Mouse (Mus musculus) CH12.LX (cell line): ENCODE measurements at regions not wholly inside any gene's neighbourhood (a gene's known extent, or its start where the extent isn't known, plus 50 kb on each side); places are given as distances from the start of the nearest gene placed in this dataset.

Experiments used
- BHLHE40 ChIP-seq: IDR thresholded peaks from 2 replicates; pipeline ENCODE4 v1.6.1; 2011; ENCODE audit warnings: mild to moderate bottlenecking, low read depth, low read length, improper control_type of control experiment
- CHD1 ChIP-seq: IDR thresholded peaks from 2 replicates; pipeline ENCODE4 v1.6.1; 2012; ENCODE audit warnings: low read depth, low read length, improper control_type of control experiment, inconsistent platforms
- CTCF ChIP-seq, 2 experiments: IDR thresholded peaks in 1 of 2; conservative IDR thresholded peaks in 1 of 2; 2 replicates each; pipeline ENCODE4 v1.5.1; 2011 to 2012; ENCODE audit warnings: low read depth in 2 of 2, low read length in 2 of 2, improper control_type of control experiment in 1 of 2, inconsistent platforms in 1 of 2, mild to moderate bottlenecking in 1 of 2, moderate library complexity in 1 of 2
- E2F4 ChIP-seq: IDR thresholded peaks from 2 replicates; pipeline ENCODE4 v1.6.1; 2011; ENCODE audit warnings: low read depth, low read length, improper control_type of control experiment; ENCODE audit not compliant: insufficient replicate concordance
- ELF1 ChIP-seq: IDR thresholded peaks from 2 replicates; pipeline ENCODE4 v1.6.1; 2014; ENCODE audit warnings: low read depth, mild to moderate bottlenecking, inconsistent platforms, low read length, improper control_type of control experiment
- GABPA ChIP-seq: IDR thresholded peaks from 2 replicates; pipeline ENCODE4 v1.6.1; 2012; ENCODE audit warnings: low read depth, low read length, improper control_type of control experiment, inconsistent platforms; ENCODE audit not compliant: insufficient replicate concordance
- HCFC1 ChIP-seq: IDR thresholded peaks from 2 replicates; pipeline ENCODE4 v1.6.1; 2012; ENCODE audit warnings: low read depth, mild to moderate bottlenecking, inconsistent platforms, low read length, improper control_type of control experiment
- MAFK ChIP-seq: IDR thresholded peaks from 2 replicates; pipeline ENCODE4 v1.6.1; 2011; ENCODE audit warnings: low read length, improper control_type of control experiment; ENCODE audit not compliant: insufficient replicate concordance
- MAZ ChIP-seq: IDR thresholded peaks from 2 replicates; pipeline ENCODE4 v1.6.1; 2012; ENCODE audit warnings: low read depth, mild to moderate bottlenecking, inconsistent platforms, low read length, improper control_type of control experiment, moderate library complexity
- POLR2A ChIP-seq: IDR thresholded peaks from 2 replicates; pipeline ENCODE4 v1.6.1; 2011; ENCODE audit warnings: low read depth, mild to moderate bottlenecking, improper control_type of control experiment, low read length
- POLR2AphosphoS2 ChIP-seq: IDR thresholded peaks from 2 replicates; pipeline ENCODE4 v1.6.1; 2011; ENCODE audit warnings: low read depth, low read length, improper control_type of control experiment
- SIN3A ChIP-seq: IDR thresholded peaks from 2 replicates; pipeline ENCODE4 v1.6.1; 2012; ENCODE audit warnings: low read length, improper control_type of control experiment, inconsistent platforms
- ZMIZ1 ChIP-seq: IDR thresholded peaks from 2 replicates; pipeline ENCODE4 v1.6.1; 2012; ENCODE audit warnings: low read depth, mild to moderate bottlenecking, inconsistent platforms, low read length, improper control_type of control experiment

DNA sequence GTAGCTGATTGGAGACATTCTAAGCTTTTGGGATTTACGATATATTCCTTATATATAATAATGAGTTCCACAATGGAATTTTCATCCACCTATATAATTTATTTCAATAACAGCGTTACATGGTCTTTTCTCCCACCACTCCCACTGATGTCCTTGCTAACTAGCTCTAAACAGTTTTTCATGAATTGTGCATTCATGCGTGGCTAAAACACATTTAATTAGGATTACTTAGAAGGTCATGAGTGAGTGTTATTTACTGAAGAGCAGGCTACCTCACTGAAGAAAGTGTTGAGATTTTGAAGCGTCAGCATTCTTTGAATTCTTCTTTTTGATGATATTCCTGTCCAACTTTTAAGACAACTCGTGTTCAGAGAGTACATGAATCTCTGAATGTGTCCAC, 245.1 kb upstream of the Kcnj16 start:
- no peak for TF ChIP-seq BHLHE40
- no peak for TF ChIP-seq E2F4
- TF ChIP-seq CHD1 = no peak
- TF ChIP-seq POLR2AphosphoS2 = no peak
- TF ChIP-seq ELF1 = no peak
- no peak for TF ChIP-seq CTCF (conservative IDR thresholded peaks at IDR 0.05 in 1 of 2, IDR thresholded peaks at IDR 0.05 in 1 of 2; ENCODE audit: low read depth in 2 of 2, low read length in 2 of 2)
- TF ChIP-seq ZMIZ1 = no peak
- TF ChIP-seq GABPA = no peak
- no peak for TF ChIP-seq POLR2A
- no peak for TF ChIP-seq HCFC1
- no peak for TF ChIP-seq SIN3A
- TF ChIP-seq MAFK = no peak
- TF ChIP-seq MAZ = no peak
